Mouse (Mus musculus) lung, postnatal 4 days (tissue): ENCODE measurements around the gene Blvrb.
"Not testable (repeated sequence)": the region's sequence is repeated elsewhere in the genome, so short reads cannot be mapped to it uniquely, and the experiment has no call there.

Experiments used
- DNase-seq, 2 experiments: peaks; one replicate each; pipeline ENCODE4 v3.0.0; 2021

Blvrb gene

DNA sequence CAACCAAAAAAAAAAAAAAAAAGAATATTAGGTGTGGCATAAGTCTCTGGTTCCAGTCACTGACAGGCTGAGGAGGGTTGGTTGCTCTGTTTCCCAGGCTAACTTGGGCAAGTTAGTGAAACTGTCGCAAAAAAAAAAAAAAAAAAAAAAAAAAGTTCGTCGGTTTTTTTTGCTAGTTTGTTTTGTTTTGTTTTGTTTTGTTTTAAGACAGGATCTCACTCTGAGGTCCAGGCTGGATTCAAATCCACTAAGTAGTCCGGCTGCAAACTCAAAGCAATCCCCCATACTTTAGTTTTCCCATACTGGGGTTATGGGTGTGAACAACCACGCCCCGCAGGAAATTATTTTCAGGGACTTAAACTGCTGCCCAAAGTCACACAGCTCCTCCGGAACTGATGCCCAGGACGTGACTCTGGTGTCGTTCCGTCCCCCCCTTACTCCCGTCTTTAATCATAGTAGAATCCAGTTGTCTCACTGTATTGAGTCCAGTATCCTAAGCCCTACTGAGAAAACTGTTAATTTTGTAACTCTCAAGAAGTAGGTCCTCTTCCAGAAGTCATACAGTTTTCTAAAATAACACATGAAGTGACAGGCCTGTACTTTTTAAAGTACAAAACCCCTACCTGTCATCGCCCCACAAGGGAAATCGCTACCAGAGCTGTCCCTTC lies 38.5 kb downstream of the Blvrb start:
- peak; percentile 54 to 60 for DNase-seq

DNA sequence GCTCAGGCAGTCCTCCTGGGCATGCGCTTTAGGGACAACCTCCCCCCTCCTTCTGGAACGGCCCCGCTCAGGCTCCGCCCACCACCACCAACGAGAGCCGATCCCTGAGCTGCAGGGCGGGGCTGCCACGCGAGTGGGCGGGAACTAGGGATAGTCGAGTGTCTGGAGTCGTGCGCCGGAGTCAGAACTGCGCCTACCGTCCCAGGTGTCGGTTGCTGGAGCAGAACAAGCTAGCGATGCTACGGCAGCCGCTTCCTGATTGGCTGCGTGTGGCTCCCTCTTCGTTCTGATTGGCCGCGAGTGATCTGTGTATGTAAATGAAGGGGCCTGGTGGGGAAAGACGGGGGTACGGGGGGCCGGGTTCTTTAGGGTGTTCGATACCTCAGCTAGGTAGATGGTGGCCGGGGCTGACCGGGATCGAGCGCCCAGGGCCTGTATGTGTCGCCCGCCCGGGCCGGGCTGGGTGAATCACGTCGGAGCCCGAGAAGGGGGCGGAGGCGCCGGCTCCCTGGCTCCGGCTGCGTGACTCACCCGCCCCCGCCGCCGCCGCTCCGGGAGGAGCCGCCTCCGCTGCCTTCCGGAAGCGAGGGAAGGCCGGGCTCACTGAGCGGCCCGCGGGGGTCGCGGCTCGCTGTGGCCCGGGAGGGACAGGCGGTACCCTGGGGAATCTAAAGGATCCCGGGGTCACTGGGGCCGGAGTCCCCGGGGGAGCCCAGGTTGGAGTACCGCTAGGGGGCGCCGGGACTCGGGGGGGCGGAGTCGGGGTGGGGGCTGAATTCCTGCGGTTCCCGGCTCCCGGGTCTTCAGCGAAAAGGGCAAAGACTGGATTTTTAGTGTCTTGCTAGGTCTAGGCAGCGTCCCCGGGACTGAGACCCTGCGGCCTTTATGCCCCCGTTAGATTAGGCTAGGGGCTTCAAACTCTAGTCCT lies 39.3 kb downstream of the Blvrb start, which contains the start of gene Sertad1:
Gene Sertad1 (plus strand): TSS at position 141 of the 928 bp plus-strand sequence.
- DNase-seq, result peak; percentile 100

DNA sequence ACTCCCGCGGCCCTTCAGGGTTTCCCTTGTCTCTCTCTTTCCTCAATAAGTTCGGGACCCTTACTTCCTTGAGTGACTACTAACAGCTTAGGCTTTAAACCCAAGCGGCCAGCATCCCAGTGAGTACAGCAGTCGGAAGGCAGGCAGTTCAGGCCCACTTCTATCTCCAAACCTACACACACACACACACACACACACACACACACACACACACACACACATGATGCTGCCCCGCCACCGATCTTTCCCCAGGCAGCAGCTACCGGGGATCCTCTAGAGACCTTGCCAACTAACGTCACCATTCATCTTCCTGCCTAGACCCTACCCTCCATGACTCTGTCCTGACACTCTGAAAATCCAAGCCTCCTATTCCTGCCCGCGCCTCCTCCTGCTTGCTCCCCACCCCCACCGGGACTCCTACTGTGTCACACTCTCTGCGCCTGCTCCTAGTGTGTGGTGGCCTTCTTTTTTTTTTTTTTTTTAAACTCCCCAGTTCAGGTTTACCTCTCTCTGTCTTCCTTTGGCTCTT lies 40.0 kb downstream of the Blvrb start:
- DNase-seq, result peak; percentile 82 to 87

DNA sequence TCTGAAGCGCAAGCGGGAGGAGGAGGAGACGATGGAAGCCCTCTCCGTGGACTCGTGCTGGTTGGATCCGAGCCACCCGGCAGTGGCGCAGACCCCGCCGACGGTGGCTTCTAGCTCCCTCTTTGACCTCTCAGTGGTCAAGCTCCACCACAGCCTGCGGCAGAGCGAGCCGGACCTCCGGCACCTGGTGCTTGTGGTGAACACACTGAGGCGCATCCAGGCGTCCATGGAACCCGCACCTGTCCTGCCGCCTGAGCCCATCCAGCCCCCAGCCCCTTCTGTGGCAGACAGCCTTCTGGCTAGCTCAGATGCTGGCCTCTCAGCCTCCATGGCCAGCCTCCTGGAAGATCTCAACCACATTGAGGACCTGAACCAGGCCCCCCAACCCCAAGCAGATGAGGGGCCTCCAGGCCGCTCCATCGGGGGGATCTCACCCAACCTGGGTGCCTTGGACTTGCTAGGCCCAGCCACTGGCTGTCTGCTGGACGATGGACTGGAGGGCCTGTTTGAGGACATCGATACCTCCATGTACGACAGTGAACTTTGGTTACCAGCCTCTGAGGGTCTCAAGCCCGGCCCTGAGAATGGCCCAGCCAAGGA lies 41.6 kb downstream of the Blvrb start:
- peak in 1 of 2 experiments; percentile 37 for DNase-seq

DNA sequence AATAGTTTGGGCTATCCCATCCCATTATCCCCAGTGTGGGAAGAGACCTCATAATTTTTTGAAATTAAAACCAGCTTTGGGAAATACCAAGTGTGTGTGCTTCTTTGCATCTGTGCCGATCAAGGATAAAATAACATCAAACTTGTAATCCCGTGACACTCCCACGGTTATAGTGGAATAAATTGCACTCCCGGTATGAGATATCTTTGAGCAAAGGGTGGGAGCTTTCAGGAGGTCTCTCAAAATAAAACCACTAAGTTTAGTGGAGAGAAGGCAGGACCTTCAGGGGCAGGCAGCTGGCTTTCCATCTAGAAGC lies 42.4 kb downstream of the Blvrb start:
- no peak for DNase-seq

DNA sequence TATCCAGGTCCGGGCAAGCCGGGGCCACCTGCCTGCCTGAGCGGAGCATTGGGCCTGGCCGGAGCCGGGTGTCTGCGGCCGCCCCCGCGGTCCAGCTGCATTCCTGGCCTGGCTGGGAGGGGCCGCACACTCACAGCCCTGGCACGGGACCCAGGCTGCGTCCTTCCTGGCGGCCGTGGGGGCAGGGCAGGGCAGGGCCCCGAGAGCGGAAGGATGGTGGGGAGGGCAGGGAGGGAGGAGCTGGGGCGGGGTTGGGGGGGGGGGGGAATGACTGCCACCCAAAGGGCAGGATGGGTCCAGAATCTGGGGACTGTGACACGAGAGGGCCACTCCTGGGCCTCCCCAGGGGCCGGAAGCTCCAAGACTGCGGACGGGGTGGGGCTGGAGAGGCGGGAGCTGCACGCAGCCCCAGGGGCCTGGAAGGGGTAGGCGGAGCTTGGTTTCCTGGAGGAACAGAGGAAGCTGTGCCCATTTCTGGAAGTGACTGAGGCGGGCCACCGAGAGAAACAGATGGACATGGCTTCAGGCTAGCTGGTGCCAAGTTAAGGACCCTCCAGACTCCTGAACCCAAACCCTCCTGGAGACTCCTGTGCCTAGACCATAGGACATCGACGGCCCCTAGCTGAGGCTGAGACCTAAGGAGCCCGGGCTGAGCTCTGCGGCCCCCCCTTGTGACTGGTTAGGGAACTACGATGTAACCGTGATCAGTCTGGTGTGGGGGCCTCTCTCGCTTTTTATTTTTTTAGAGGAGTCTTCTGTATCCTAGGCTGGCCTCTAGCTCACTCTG lies 43.0 kb downstream of the Blvrb start:
- DNase-seq, result peak; percentile 96 to 98

DNA sequence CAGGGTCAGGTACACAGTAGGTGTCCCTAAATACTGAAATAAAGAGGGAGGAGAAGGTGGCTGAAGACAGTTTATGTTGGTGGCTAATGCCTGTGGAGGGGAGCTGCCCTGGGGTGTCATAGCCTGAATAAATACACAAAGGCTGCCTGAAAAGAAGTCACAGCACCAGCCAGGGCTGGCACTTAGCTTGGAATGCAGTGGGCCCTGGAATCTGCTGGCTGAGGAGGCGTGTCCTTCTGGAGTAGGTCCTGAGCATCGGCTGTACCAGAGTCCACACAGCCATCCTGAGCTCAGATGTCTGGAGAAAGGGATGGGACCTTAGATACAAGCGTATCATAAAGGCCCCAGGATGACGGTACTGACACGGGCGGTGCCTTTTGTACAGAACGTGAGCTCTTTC lies 44.1 kb downstream of the Blvrb start:
- peak in 1 of 2 experiments; percentile 76 for DNase-seq

DNA sequence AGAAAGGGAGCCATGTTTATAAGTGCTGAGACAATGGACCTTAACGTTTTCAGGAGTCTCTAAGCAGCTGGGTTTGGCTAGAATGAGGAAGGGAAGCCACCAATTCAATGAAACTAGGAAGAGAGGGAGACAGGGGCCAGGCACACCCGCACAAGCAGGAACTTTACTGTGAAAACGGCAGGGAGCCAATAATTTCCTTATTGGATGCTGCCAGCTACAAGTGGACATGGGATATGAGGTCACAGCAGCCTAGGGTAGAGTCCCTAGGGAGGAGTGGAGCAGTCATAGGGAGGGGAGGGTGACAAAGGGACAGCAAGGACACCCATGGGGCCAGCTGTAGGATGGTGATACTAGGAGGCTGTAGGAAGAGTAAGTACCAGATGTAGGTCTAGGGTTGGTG lies 45.2 kb downstream of the Blvrb start:
- DNase-seq, result peak; percentile 48 to 49

DNA sequence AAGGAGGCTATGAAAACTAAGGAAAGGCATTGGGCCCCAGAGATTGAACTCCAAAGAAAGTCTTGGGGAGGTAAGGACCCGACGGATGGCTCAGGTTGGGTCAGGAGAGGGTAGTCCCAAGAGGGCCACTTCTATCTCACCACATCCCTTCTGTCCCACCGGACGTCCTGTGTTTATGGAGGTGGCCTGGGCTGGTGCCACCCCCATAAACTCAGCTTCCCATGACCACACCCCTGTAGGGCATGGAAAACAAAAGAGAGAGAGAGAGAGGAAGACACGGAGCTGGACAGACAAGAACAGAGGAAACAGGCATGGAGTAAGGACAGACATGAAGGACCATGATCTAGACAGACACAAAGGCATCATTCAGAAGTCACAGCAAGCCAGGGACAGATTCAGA lies 45.7 kb downstream of the Blvrb start:
- DNase-seq, result peak; percentile 48 to 77

DNA sequence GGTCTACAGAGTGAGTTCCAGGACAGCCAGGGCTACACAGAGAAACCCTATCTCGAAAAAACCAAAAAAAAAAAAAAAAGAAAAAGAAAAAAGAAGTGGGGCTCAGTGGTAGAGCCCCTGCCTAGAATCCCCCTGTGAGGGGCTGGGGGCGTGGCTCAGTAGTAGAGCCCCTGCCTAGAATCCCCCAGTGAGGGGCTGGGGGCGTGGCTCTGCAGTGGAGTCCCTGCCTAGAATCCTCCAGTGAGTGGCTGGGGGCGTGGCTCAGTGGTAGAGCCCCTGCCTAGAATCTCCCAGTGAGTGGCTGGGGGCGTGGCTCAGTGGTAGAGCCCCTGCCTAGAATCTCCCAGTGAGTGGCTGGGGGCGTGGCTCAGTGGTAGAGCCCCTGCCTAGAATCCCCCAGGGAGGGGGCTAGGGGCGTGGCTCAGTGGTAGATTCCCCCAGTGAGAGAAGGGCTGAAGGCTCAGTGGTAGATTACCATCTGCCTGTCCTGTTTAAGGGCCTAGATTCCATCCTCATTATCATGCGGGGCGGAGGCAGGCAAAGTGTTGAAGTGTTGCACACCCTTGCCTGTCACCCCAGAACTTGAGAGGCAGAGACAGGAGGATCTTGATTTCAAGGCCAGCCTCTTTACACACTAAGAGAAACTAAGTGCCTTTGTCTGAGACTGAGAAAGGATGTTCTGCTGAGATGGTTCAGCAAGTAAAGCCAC lies 47.0 kb downstream of the Blvrb start:
- not testable (repeated sequence) for DNase-seq

DNA sequence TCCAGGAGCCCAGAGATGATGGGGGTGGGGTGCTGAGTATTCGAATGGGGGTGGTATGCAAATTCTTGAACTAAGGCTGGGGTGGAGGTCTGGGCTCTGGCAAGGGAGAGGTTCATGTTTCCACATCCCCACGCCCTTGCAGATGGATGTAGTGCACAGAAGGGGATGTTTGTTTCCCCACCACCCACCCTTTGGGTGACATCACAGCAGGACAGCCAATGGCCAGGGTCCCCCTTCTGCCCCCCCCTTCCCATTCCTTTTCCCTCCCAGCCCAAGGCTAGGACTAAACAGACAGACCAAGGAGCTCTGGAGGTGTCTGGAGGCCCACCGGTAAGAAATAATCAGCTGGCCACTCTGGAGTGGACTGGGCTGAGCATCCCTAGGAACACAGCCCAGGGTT lies 51.3 kb downstream of the Blvrb start, which contains the start of gene Prx:
Gene Prx (plus strand): TSS at position 289 of the 400 bp plus-strand sequence.
- no peak for DNase-seq

DNA sequence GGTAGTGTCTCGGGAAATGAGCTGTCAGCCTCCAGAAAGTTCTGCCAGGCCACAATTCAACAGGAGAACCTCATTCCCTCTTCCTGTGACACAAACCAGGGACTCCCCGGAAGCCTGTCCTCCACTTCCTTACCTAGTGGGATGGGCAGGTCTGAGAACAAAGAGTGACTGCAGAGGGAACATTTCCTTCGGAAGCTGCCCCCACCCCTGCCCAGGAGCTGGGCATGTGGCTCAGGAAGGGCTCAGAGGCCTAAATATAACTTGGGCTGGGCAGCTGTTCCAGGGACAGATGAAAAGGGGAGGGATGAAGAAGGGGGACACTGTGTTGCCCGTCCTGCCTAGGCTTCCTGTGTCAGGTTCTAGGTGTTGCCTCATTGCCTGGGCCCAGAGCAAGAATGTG lies 53.8 kb downstream of the Blvrb start:
- DNase-seq, result peak; percentile 55 to 81

DNA sequence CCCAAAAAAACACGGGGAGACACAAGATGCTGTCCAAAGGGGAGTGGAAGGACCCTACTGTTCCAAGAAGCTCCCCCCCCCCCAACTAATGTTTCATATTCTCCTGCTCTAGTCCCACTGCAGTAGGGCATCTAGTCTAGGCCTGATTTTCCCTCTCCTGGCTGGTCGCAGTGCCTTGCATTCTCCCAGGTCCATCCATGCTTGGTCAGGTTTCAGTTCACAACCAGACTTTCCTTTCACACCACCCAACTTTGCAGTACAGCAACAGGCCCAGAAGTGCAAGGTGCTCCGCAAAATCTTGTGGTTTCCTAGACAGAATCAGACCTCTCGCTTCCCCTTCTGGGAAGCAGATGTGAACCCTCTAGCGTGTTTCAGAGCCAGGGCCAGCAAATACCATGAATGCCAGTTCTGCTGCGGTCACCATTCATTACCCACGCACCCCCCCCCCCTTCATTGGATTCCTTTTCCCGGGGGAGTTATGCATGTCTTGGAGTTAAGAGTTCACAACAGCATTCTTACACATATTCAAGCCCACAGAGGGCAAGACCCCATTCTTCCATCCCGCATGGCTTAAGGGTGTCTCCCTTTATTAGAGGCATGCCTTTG lies 59.1 kb downstream of the Blvrb start:
- DNase-seq, result no peak

DNA sequence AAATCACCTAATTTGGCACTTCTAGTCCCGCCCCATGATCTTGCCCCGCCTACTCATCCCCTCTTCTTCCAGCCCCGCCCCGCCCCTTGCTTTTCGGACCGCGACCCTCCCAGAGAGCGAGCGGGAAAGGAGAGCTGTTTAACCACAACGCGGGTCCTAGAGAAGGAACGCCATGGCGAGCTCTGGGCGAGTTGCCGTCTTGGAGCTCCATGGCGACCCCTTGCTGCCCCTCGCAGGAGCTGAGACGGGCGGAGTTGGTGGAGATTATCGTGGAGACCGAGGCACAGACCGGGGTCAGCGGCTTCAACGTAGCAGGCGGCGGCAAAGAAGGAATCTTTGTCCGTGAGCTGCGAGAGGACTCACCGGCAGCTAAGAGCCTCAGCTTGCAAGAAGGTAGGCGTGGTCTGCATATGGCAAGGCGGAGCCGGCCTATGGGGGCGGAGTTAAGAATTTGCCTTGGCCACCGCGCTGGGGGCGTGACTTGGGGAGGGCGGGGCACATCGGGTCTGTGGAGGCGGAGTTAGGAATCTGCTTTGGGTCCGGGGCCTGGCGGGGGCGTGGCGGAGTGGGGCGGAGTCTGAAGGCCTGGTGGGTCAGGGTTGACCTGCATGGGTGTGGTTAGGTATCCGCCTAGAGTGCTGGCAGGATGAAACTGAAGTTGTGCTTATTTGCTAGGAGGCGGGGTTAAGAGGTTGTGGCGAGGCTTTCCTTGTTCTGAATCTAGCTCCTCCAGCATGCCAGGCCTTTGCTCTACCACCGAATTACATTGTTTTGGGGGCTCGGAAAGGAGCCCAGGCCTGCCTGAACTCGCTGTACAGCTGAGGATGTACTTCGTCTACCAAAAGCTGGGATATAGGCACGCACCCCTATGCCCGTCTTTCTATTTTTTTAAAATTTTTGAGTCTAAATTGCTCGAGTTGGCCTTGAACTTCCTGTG lies 60.2 kb downstream of the Blvrb start:
- peak; percentile 98 to 100 for DNase-seq

DNA sequence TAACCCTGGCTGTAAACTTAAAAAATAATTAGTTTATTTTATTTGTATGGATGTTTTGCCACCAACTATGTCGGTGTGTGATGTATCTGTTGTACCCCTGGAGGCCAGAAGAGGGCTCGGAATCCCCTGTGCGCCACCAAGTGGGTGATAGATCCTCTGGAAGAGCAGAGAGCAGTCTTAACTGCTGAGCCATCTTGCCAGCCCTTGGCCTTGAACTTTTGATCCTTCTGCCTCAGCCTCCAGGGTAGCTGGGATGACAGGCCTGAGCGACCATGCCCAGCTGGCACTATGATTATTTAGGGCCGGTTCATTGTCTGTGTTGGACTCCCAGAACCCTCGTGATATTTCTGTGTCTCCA lies 60.8 kb downstream of the Blvrb start:
- DNase-seq, result peak; percentile 77 to 80

DNA sequence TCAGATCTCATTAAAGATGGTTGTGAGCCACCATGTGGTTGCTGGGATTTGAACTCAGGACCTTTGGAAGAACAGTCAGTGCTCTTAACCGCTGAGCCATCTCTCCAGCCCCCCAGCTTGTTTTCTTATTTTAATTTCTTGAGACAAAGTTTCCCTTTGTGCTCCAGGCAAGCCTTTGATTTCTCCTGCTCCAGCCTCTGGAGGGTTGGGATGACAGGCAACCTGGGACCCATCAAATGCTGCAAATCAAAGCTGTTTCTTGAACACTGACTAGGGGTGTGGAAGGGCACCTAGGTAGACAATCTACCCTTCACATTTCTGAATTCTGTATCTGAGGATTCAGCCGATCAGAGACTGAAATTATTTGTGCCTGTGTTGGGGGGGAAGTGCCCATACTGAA lies 63.0 kb downstream of the Blvrb start:
- DNase-seq, result no peak

DNA sequence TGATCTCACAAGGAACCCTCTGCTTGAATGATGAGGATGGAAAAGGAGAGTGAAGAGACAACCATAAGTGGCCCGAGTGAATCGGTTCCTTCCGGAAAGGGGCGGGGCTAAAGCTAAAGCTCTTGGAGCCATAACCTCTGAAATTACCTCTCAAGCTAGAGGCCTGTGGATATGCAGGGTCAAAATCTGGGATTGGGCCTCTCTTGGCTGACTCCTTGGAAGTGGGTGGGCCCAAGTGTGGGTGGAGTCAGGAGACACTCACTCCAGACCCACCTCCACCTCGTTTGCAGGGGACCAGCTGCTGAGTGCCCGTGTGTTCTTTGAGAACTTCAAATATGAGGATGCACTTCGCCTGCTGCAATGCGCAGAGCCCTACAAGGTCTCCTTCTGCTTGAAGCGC lies 67.2 kb downstream of the Blvrb start:
- no peak for DNase-seq
